21 mouse cellular contexts compared by ENCODE assay signal in the genomic region with DNA sequence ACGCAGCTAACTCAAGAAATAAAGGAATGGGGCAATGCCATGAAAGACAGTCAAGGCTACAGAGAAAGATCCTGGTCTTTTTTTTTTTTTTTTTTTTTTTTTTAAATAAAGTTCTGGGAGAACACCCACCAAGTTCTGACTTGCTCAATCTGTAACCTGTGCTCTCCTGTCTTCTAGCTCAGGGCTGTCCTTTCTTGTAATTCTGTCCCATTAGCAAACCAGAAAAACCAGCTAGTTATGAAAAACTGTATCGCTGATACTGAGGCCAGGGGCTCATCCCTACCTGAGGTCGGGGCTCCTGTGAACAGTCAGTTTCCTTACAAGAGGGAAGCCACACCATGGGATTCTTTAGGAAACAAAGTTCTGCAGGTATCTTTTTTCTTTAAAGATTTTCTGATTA. TPM values are rescaled to one million over a fixed set of nuclear protein-coding genes. Genes with fewer than 3 reads are reported as not detected.
DNase-seq lines count a peak whose midpoint lies in the region; ATAC-seq lines count a peak whose summit lies in the region.
"Had no signal": no experiment of that assay in that cellular context is flagged by ENCODE, and none has a peak within 500 bp of the region (broad histone marks: within the 10 kb centered on the region; RNA-seq: fewer than 3 reads in every experiment).

No protein-coding gene starts in this region.

- no peaks in the 10 kb centered on the region for H3K9me3 ChIP-seq in embryonic facial prominence, embryonic 13.5 days
- H3K9me3 ChIP-seq in embryonic facial prominence, embryonic 14.5 days (ENCODE audit: control insufficient read depth, low read length), result 0 out of 2 replicates have a peak, but pooled peaks cover 2% of the 10 kb centered on the region
- H3K9me3 ChIP-seq in limb, embryonic 13.5 days, result peaks cover 3% of the 10 kb centered on the region; the same call in 1 of the 2 replicates
- H3K9me3 ChIP-seq in stomach, embryonic 15.5 days, result no peaks in the 10 kb centered on the region
- H3K9me3 ChIP-seq in kidney, embryonic 15.5 days (replicated peaks), result no peaks in the 10 kb centered on the region
- H3K9me3 ChIP-seq: heart, embryonic 10.5 days; hindbrain, embryonic 13.5 days had no signal

- 67% methylated on average over 3 of the region's 3 CpGs for WGBS in embryonic facial prominence, embryonic 13.5 days
- 70% methylated on average over 3 of the region's 3 CpGs for WGBS in embryonic facial prominence, embryonic 14.5 days
- 79% methylated on average over 3 of the region's 3 CpGs for WGBS in limb, embryonic 13.5 days
- 75% methylated on average over 3 of the region's 3 CpGs for WGBS in stomach, embryonic 15.5 days
- 89% methylated on average over 3 of the region's 3 CpGs for WGBS in kidney, embryonic 15.5 days

- no peak for ATAC-seq in embryonic facial prominence, embryonic 13.5 days (ENCODE audit: insufficient number of reproducible peaks, insufficient read depth, low FRiP score, low TSS enrichment, low read depth)
- ATAC-seq in embryonic facial prominence, embryonic 14.5 days (ENCODE audit: low read depth), result peak; percentile 60
- no peak for ATAC-seq in limb, embryonic 13.5 days (ENCODE audit: low FRiP score, low read depth)
- ATAC-seq in stomach, embryonic 15.5 days (ENCODE audit: insufficient read depth, low FRiP score, low read depth), result no peak
- no peak for ATAC-seq in kidney, embryonic 15.5 days (replicated peaks; ENCODE audit: low FRiP score)
- ATAC-seq: forebrain, embryonic 14.5 days; hindbrain, postnatal 0 days had no signal

- H3K36me3 ChIP-seq in embryonic facial prominence, embryonic 13.5 days, result peaks cover 17% of the 10 kb centered on the region
- H3K36me3 ChIP-seq in embryonic facial prominence, embryonic 14.5 days (ENCODE audit: control insufficient read depth, insufficient read depth, low read length), result peaks cover 19% of the 10 kb centered on the region
- H3K36me3 ChIP-seq in limb, embryonic 13.5 days, result peaks cover 13% of the 10 kb centered on the region
- peaks cover 12% of the 10 kb centered on the region; the same call in 1 of the 2 replicates for H3K36me3 ChIP-seq in stomach, embryonic 15.5 days
- peaks cover 28% of the 10 kb centered on the region for H3K36me3 ChIP-seq in kidney, embryonic 15.5 days

- peak overlapping the region; percentile 85 for H3K27ac ChIP-seq in embryonic facial prominence, embryonic 13.5 days
- peak overlapping the region; percentile 8; the same call in 1 of the 2 replicates for H3K27ac ChIP-seq in embryonic facial prominence, embryonic 14.5 days (replicated peaks; ENCODE audit: low read depth, low read length)
- peak overlapping the region; percentile 74 for H3K27ac ChIP-seq in limb, embryonic 13.5 days
- peak overlapping the region; percentile 37; the same call in 1 of the 2 replicates for H3K27ac ChIP-seq in stomach, embryonic 15.5 days
- H3K27ac ChIP-seq in kidney, embryonic 15.5 days, result no peak overlapping the region
- H3K27ac ChIP-seq: forebrain, embryonic 10.5 days; gastrocnemius, adult 2 months; heart, embryonic 10.5 days; hindbrain, embryonic 13.5 days; hindbrain, postnatal 0 days had no signal

- no peak overlapping the region for H3K9ac ChIP-seq in embryonic facial prominence, embryonic 13.5 days
- H3K9ac ChIP-seq in embryonic facial prominence, embryonic 14.5 days (ENCODE audit: low read depth, low read length), result no peak overlapping the region
- H3K9ac ChIP-seq in limb, embryonic 13.5 days, result no peak overlapping the region; the same call in 1 of the 2 replicates
- H3K9ac ChIP-seq in stomach, embryonic 15.5 days, result no peak overlapping the region
- no peak overlapping the region for H3K9ac ChIP-seq in kidney, embryonic 15.5 days
- H3K9ac ChIP-seq: hindbrain, embryonic 13.5 days had no signal

- H3K4me3 ChIP-seq in embryonic facial prominence, embryonic 13.5 days, result no peak overlapping the region
- no peak overlapping the region for H3K4me3 ChIP-seq in embryonic facial prominence, embryonic 14.5 days (ENCODE audit: low read depth, low read length)
- H3K4me3 ChIP-seq in limb, embryonic 13.5 days, result no peak overlapping the region
- H3K4me3 ChIP-seq in stomach, embryonic 15.5 days (replicated peaks), result no peak overlapping the region
- H3K4me3 ChIP-seq in kidney, embryonic 15.5 days (replicated peaks), result no peak overlapping the region
- H3K4me3 ChIP-seq: forebrain, embryonic 10.5 days; gastrocnemius, adult 2 months; heart, embryonic 10.5 days; hindbrain, embryonic 13.5 days had no signal

- peak; percentile 67 for DNase-seq in embryonic facial prominence, embryonic 14.5 days (ENCODE audit: low spot score)
- DNase-seq in cerebellum, adult 18-20 months, result no peak
- no peak for DNase-seq in cerebellum, postnatal 25 days
- DNase-seq: adrenal gland, adult 8-10 months; cerebellum, adult 11 months; cerebellum, adult 9-10 months; cerebellum, postnatal 36 days; gastrocnemius, adult 2 months; gastrocnemius, postnatal 25 days; heart, adult 18-20 months; heart, postnatal 10 days had no signal

- H3K4me2 ChIP-seq in embryonic facial prominence, embryonic 13.5 days, result no peak overlapping the region
- no peak overlapping the region for H3K4me2 ChIP-seq in embryonic facial prominence, embryonic 14.5 days (ENCODE audit: low read depth, low read length)
- H3K4me2 ChIP-seq in limb, embryonic 13.5 days (replicated peaks), result no peak overlapping the region
- H3K4me2 ChIP-seq in stomach, embryonic 15.5 days, result no peak overlapping the region
- H3K4me2 ChIP-seq in kidney, embryonic 15.5 days, result no peak overlapping the region
- H3K4me2 ChIP-seq: hindbrain, embryonic 13.5 days had no signal

- H3K4me1 ChIP-seq in embryonic facial prominence, embryonic 13.5 days, result peaks cover 53% of the 10 kb centered on the region
- H3K4me1 ChIP-seq in embryonic facial prominence, embryonic 14.5 days (ENCODE audit: control insufficient read depth, insufficient read depth, low read length), result peaks cover 22% of the 10 kb centered on the region; the same call in 1 of the 2 replicates
- H3K4me1 ChIP-seq in limb, embryonic 13.5 days, result peaks cover 55% of the 10 kb centered on the region
- H3K4me1 ChIP-seq in stomach, embryonic 15.5 days, result no peaks in the 10 kb centered on the region
- peaks cover 7% of the 10 kb centered on the region for H3K4me1 ChIP-seq in kidney, embryonic 15.5 days
- H3K4me1 ChIP-seq: heart, embryonic 10.5 days; hindbrain, embryonic 13.5 days had no signal

- H3K27me3 ChIP-seq in embryonic facial prominence, embryonic 13.5 days, result no peaks in the 10 kb centered on the region
- no peaks in the 10 kb centered on the region for H3K27me3 ChIP-seq in embryonic facial prominence, embryonic 14.5 days (replicated peaks; ENCODE audit: control insufficient read depth, insufficient read depth, low read length)
- no peaks in the 10 kb centered on the region for H3K27me3 ChIP-seq in limb, embryonic 13.5 days
- no peaks in the 10 kb centered on the region for H3K27me3 ChIP-seq in stomach, embryonic 15.5 days (replicated peaks)
- no peaks in the 10 kb centered on the region for H3K27me3 ChIP-seq in kidney, embryonic 15.5 days
- H3K27me3 ChIP-seq: hindbrain, embryonic 13.5 days had no signal

RNA-seq across cellular contexts. Expression of gene Stxbp3, which starts 49.8 kb away (rescaled TPM):
- 39.3 and 40.2 TPM in 2 replicates for polyA plus RNA-seq in embryonic facial prominence, embryonic 13.5 days (2015; fragmentation: Nextera tagmentation; extraction: Ambion mirVana)
- 35.3 and 35.7 TPM in 2 replicates for polyA plus RNA-seq in embryonic facial prominence, embryonic 14.5 days (2014; fragmentation: Nextera tagmentation; extraction: Ambion mirVana)
- 38.6 and 38.8 TPM in 2 replicates for polyA plus RNA-seq in limb, embryonic 13.5 days (2015; fragmentation: Nextera tagmentation; extraction: Ambion mirVana)
- polyA plus RNA-seq in stomach, embryonic 15.5 days (2015; fragmentation: Nextera tagmentation; extraction: Ambion mirVana), result 40.3 and 42.2 TPM in 2 replicates
- polyA plus RNA-seq in kidney, embryonic 15.5 days (2015; fragmentation: Nextera tagmentation; extraction: Ambion mirVana), result 34.9 and 35.6 TPM in 2 replicates

RNA-seq across cellular contexts. Expression of gene Aknad1, which starts 51.0 kb away (rescaled TPM):
- 0.28 and 0.29 TPM in 2 replicates for polyA plus RNA-seq in embryonic facial prominence, embryonic 13.5 days (2015; fragmentation: Nextera tagmentation; extraction: Ambion mirVana)
- 0.92 and 1.5 TPM in 2 replicates for polyA plus RNA-seq in embryonic facial prominence, embryonic 14.5 days (2014; fragmentation: Nextera tagmentation; extraction: Ambion mirVana)
- polyA plus RNA-seq in limb, embryonic 13.5 days (2015; fragmentation: Nextera tagmentation; extraction: Ambion mirVana), result 1.8 TPM in 2 replicates
- polyA plus RNA-seq in stomach, embryonic 15.5 days (2015; fragmentation: Nextera tagmentation; extraction: Ambion mirVana), result 0.17 and 0.32 TPM in 2 replicates
- 0.05 and 0.10 TPM in 2 replicates for polyA plus RNA-seq in kidney, embryonic 15.5 days (2015; fragmentation: Nextera tagmentation; extraction: Ambion mirVana)
- polyA plus RNA-seq: forebrain, embryonic 10.5 days; forebrain, embryonic 14.5 days; heart, embryonic 10.5 days; heart, embryonic 14.5 days; hindbrain, postnatal 0 days had no signal
